Mouse (Mus musculus): ENCODE measurements at regions not wholly inside any gene's neighbourhood (a gene's known extent, or its start where the extent isn't known, plus 50 kb on each side); places are given as distances from the start of the nearest gene placed in this dataset.

DNA sequence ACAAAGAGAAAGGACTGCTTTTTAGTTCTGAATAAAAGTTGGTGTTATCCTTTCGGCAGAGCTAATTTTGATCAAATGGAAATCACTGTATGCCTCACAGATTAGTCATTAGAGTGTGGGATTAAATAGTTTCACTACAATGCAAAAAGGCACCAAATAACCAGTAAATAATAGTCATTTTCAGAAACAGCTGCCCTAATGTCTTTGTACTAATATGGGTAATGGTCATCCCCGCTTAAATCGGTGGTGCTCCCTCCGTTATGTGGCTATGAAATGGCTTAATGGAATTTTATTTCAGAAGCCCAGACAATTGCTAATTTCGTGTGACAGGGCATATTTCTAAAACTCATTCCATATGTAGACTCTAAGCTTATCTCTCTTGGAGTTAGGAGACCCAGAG, 437.5 kb upstream of the Tenm3 start:
- TF ChIP-seq MAFK (IDR thresholded peaks at IDR 0.05; ENCODE audit: insufficient read depth, low read depth, low read length) (no peak), HCFC1 (IDR thresholded peaks at IDR 0.05; ENCODE audit: borderline replicate concordance, insufficient read depth, low read length) (no peak), CHD2 (IDR thresholded peaks at IDR 0.05; ENCODE audit: low read depth, low read length) (no peak), ZC3H11A (IDR thresholded peaks at IDR 0.05; ENCODE audit: borderline replicate concordance, low read depth, low read length) (no peak), ZNF384 (IDR thresholded peaks at IDR 0.05; ENCODE audit: low read depth, low read length) (no peak)
